Mouse (Mus musculus) MEL (cell line): ENCODE data around the gene Esx1. TPM values are rescaled to one million over a fixed set of nuclear protein-coding genes. Genes with fewer than 3 reads are reported as not detected.

Experiments
- DNase-seq: peaks from one replicate; pipeline ENCODE4 v3.0.0; 2011; ENCODE audit warnings: low read depth, low spot score
- H3K27ac ChIP-seq: 2 replicates; pipeline ENCODE4 v1.5.1; 2012; ENCODE audit warnings: low read depth, mild to moderate bottlenecking, control low read depth, low read length, moderate library complexity; ENCODE audit not compliant: control insufficient read depth
- H3K27me3 ChIP-seq, 2 experiments: fragments of 150-350 bp in 1 of 2; sonication (generic) in 1 of 2; 2 replicates each; pipeline ENCODE4 v1.6.1; 2012; ENCODE audit warnings: low read length in 2 of 2, mild to moderate bottlenecking in 2 of 2, improper control_type of control experiment in 1 of 2, moderate library complexity in 1 of 2; ENCODE audit not compliant: insufficient read depth in 2 of 2, control insufficient read depth in 1 of 2
- H3K36me3 ChIP-seq, 2 experiments: 2 replicates each; pipeline ENCODE4 v1.6.1; 2012 to 2014; ENCODE audit warnings: low read length in 2 of 2, improper control_type of control experiment in 1 of 2, inconsistent platforms in 1 of 2, mild to moderate bottlenecking in 1 of 2; ENCODE audit not compliant: insufficient read depth in 2 of 2, control insufficient read depth in 1 of 2
- H3K4me1 ChIP-seq, 2 experiments: fragments of 150-350 bp in 1 of 2; sonication (generic) in 1 of 2; 2 replicates each; pipeline ENCODE4 v1.6.1; 2012; ENCODE audit warnings: low read length in 2 of 2, improper control_type of control experiment in 1 of 2, mild to moderate bottlenecking in 1 of 2; ENCODE audit not compliant: insufficient read depth in 2 of 2, control insufficient read depth in 1 of 2
- H3K4me3 ChIP-seq, 2 experiments: fragments of 150-350 bp in 1 of 2; sonication (generic) in 1 of 2; 2 replicates each; pipeline ENCODE4 v1.5.1; 2012; ENCODE audit warnings: low read depth in 2 of 2, low read length in 2 of 2, mild to moderate bottlenecking in 2 of 2, moderate library complexity in 2 of 2, control low read depth in 1 of 2, improper control_type of control experiment in 1 of 2; ENCODE audit not compliant: control insufficient read depth in 1 of 2, insufficient read depth in 1 of 2
- H3K79me2 ChIP-seq: 2 replicates; pipeline ENCODE4 v1.6.1; 2012; ENCODE audit warnings: mild to moderate bottlenecking, low read length, moderate library complexity; ENCODE audit not compliant: control insufficient read depth, poor library complexity, insufficient read depth
- H3K9ac ChIP-seq: 2 replicates; pipeline ENCODE4 v1.6.1; 2012; ENCODE audit warnings: low read depth, mild to moderate bottlenecking, control low read depth, low read length, moderate library complexity; ENCODE audit not compliant: control insufficient read depth, poor library complexity, severe bottlenecking
- H3K9me3 ChIP-seq: fragments of 150-350 bp; sonication (generic); replicated peaks from 2 replicates; pipeline ENCODE4 v1.6.1; 2012; ENCODE audit warnings: mild to moderate bottlenecking, low read length, improper control_type of control experiment, moderate library complexity; ENCODE audit not compliant: insufficient read depth
- GABPA ChIP-seq: IDR thresholded peaks from 2 replicates; pipeline ENCODE4 v1.6.1; 2012; ENCODE audit warnings: low read depth, mild to moderate bottlenecking, inconsistent platforms, low read length, improper control_type of control experiment, moderate library complexity
- HCFC1 ChIP-seq: IDR thresholded peaks from 2 replicates; pipeline ENCODE4 v1.6.1; 2012; ENCODE audit warnings: low read depth, mild to moderate bottlenecking, inconsistent platforms, low read length, improper control_type of control experiment, moderate library complexity
- MAFK ChIP-seq: IDR thresholded peaks from 2 replicates; pipeline ENCODE4 v1.6.1; 2011; ENCODE audit warnings: low read depth, mild to moderate bottlenecking, low read length, improper control_type of control experiment, borderline replicate concordance
- MAX ChIP-seq: IDR thresholded peaks from 2 replicates; pipeline ENCODE4 v1.6.1; 2011; ENCODE audit warnings: low read length, improper control_type of control experiment
- MYB ChIP-seq: IDR thresholded peaks from 2 replicates; pipeline ENCODE4 v1.6.1; 2011; ENCODE audit warnings: mild to moderate bottlenecking, low read depth, low read length, improper control_type of control experiment
- POLR2AphosphoS2 ChIP-seq: IDR thresholded peaks from 2 replicates; pipeline ENCODE4 v1.6.1; 2011; ENCODE audit warnings: low read length, improper control_type of control experiment
- SIN3A ChIP-seq: IDR thresholded peaks from 2 replicates; pipeline ENCODE4 v1.6.1; 2012; ENCODE audit warnings: low read length, improper control_type of control experiment, inconsistent platforms
- UBTF ChIP-seq: IDR thresholded peaks from 2 replicates; pipeline ENCODE4 v1.6.1; 2012; ENCODE audit warnings: low read depth, mild to moderate bottlenecking, inconsistent platforms, low read length, improper control_type of control experiment, moderate library complexity, borderline replicate concordance; ENCODE audit not compliant: insufficient read depth
- USF1 ChIP-seq: IDR thresholded peaks from 2 replicates; pipeline ENCODE4 v1.6.1; 2014; ENCODE audit warnings: low read depth, mild to moderate bottlenecking, inconsistent platforms, low read length, improper control_type of control experiment, moderate library complexity
- USF2 ChIP-seq, 2 experiments: IDR thresholded peaks; 2 replicates each; pipeline ENCODE4 v1.6.1; 2011 to 2012; ENCODE audit warnings: improper control_type of control experiment in 2 of 2, low read length in 2 of 2, borderline replicate concordance in 1 of 2, inconsistent platforms in 1 of 2, low read depth in 1 of 2, mild to moderate bottlenecking in 1 of 2; ENCODE audit not compliant: insufficient read depth in 1 of 2
- polyA plus RNA-seq, 2 experiments: library from polyadenylated mRNA; stranded (reverse) in 1 of 2; unstranded in 1 of 2; fragments of >175 nt in 1 of 2; fragments of >200 nt in 1 of 2; gene quantifications; 2 replicates each; pipeline versions ENCODE4 v1.2.1 to v1.2.4; 2012; ENCODE audit warnings: low replicate concordance in 2 of 2, low read depth in 1 of 2; ENCODE audit not compliant: insufficient read length in 2 of 2, insufficient read depth in 1 of 2, missing spikeins in 1 of 2
- total RNA-seq: library from RNA; depleted of rRNA; stranded (reverse); fragments of 300-350 nt; gene quantifications from 2 replicates; pipeline ENCODE4 v1.2.3, GENCODE M21; 2012; rRNA removed

Gene Esx1
- total and polyA plus RNA-seq, 3 experiments: not detected

GRCm38 (mm10) chrX:137104531-137104930 is 17.4 kb downstream of the Esx1 start:
- no peak for DNase-seq
- H3K4me1 ChIP-seq: no peaks in the 10 kb centered on the region
- H3K9me3 ChIP-seq: no peaks in the 10 kb centered on the region
- H3K9ac ChIP-seq: no peak overlapping the region
- H3K36me3 ChIP-seq: no peaks in the 10 kb centered on the region
- TF ChIP-seq SIN3A (no peak), MAX (no peak), MYB (no peak), POLR2AphosphoS2 (no peak), USF1 (no peak), UBTF (no peak), GABPA (no peak), HCFC1 (no peak), USF2 (IDR thresholded peaks at IDR 0.05; ENCODE audit: borderline replicate concordance in 1 of 2, insufficient read depth in 1 of 2, low read depth in 1 of 2, low read length in 2 of 2) (no peak), MAFK (no peak)
- H3K4me3 ChIP-seq: no peak overlapping the region
- no peaks in the 10 kb centered on the region for H3K79me2 ChIP-seq
- no peak overlapping the region for H3K27ac ChIP-seq
- H3K27me3 ChIP-seq: no peaks in the 10 kb centered on the region; a peak in 1 of 4 replicates

Other genes starting within 250 kb of the Esx1 start
- not detected in 2 replicates for gene H2bfm, start 194.8 kb downstream of the Esx1 start, total RNA-seq
- gene H2bfm, start 194.8 kb downstream of the Esx1 start, polyA plus RNA-seq: not detected
- gene Tmsb15b2, start 146.6 kb downstream of the Esx1 start, total RNA-seq: not detected in 2 replicates
- not detected for gene Tmsb15b2, start 146.6 kb downstream of the Esx1 start, polyA plus RNA-seq
- not detected in 2 replicates for gene Tmsb15l, start 145.2 kb downstream of the Esx1 start, total RNA-seq
- not detected for gene Tmsb15l, start 145.2 kb downstream of the Esx1 start, polyA plus RNA-seq
- gene Tmsb15b1, start 145.2 kb downstream of the Esx1 start, total RNA-seq: not detected in 2 replicates
- gene Tmsb15b1, start 145.2 kb downstream of the Esx1 start, polyA plus RNA-seq: not detected
- 0.04 TPM in 1 of 2 replicates, not detected in the other for gene Zcchc18, start 128.9 kb downstream of the Esx1 start, total RNA-seq
- gene Zcchc18, start 128.9 kb downstream of the Esx1 start, polyA plus RNA-seq: under 1 TPM in 1 of 2 experiments, not detected in 1; 0.61 TPM
- 4.2 and 5.1 TPM in 2 replicates for gene Slc25a53, start 83.8 kb downstream of the Esx1 start, total RNA-seq
- gene Slc25a53, start 83.8 kb downstream of the Esx1 start, polyA plus RNA-seq: 1 to 10 TPM in 1 of 2 experiments, not detected in 1; 8.6 TPM
- gene Fam199x, start 72.5 kb downstream of the Esx1 start, total RNA-seq: 8.4 and 10.4 TPM in 2 replicates
- 1 to 10 TPM in 1 of 2 experiments, not detected in 1; 5.9 TPM for gene Fam199x, start 72.5 kb downstream of the Esx1 start, polyA plus RNA-seq